Mouse (Mus musculus) forebrain, embryonic 16.5 days (tissue): ENCODE measurements around the gene Scfd2. TPM values are rescaled to one million over a fixed set of nuclear protein-coding genes. Genes with fewer than 3 reads are reported as not detected.

Source experiments
- ATAC-seq: fragments of 200-750 bp; cut with Nextera tagmentation; 2 replicates; pipeline ENCODE4 v1.8.0; 2017; ENCODE audit warnings: mild to moderate bottlenecking, moderate library complexity
- H3K27ac ChIP-seq: fragments of 300-500 bp; sonication (generic); 2 replicates; pipeline ENCODE4 v1.5.1; 2014; ENCODE audit warnings: low read length, control low read depth
- H3K27me3 ChIP-seq: fragments of 300-500 bp; sonication (generic); replicated peaks from 2 replicates; pipeline ENCODE4 v1.6.1; 2014; ENCODE audit warnings: low read length; ENCODE audit not compliant: control insufficient read depth, insufficient read depth
- H3K36me3 ChIP-seq: fragments of 300-500 bp; sonication (generic); 2 replicates; pipeline ENCODE4 v1.6.1; 2014; ENCODE audit not compliant: control insufficient read depth, insufficient read depth
- H3K4me1 ChIP-seq: fragments of 300-500 bp; sonication (generic); replicated peaks from 2 replicates; pipeline ENCODE4 v1.6.1; 2014; ENCODE audit warnings: low read length; ENCODE audit not compliant: control insufficient read depth, insufficient read depth
- H3K4me2 ChIP-seq: fragments of 300-500 bp; sonication (generic); 2 replicates; pipeline ENCODE4 v1.6.1; 2014; ENCODE audit warnings: mild to moderate bottlenecking, low read length, control low read depth
- H3K4me3 ChIP-seq: fragments of 300-500 bp; sonication (generic); replicated peaks from 2 replicates; pipeline ENCODE4 v1.5.1; 2014; ENCODE audit warnings: mild to moderate bottlenecking, low read length, control low read depth
- H3K9ac ChIP-seq: fragments of 300-500 bp; sonication (generic); replicated peaks from 2 replicates; pipeline ENCODE4 v1.6.1; 2014; ENCODE audit warnings: low read depth, low read length, control low read depth
- H3K9me3 ChIP-seq: fragments of 300-500 bp; sonication (generic); 2 replicates; pipeline ENCODE4 v1.6.1; 2016; ENCODE audit warnings: low read length; ENCODE audit not compliant: control insufficient read depth
- WGBS: fragments of 180-500 bp; shearing (Covaris S2); extraction: QIAGEN DNeasy Blood & Tissue Kit; methylation state at CpG from one replicate; pipeline ENCODE4 v1.1.7; 2014; 5-methylcytosine and 5-hydroxymethylcytosine counted together
- polyA plus RNA-seq: library from polyadenylated mRNA; unstranded; fragments of >200 nt; fragmentation: Nextera tagmentation; extraction: Ambion mirVana; gene quantifications from 2 replicates; pipeline ENCODE4 v1.2.1, GENCODE M21; 2015

Gene Scfd2
- polyA plus RNA-seq, 1 experiment from 2014 or later: 28.4 TPM

- no peaks in the 10 kb centered on the region for H3K36me3 ChIP-seq
- H3K27ac ChIP-seq: no peak overlapping the region
- H3K4me3 ChIP-seq: no peak overlapping the region
- no peak overlapping the region for H3K9ac ChIP-seq
- ATAC-seq: no peak
- 91% methylated on average over 5 of the region's 5 CpGs for WGBS
- no peak overlapping the region for H3K4me2 ChIP-seq
- no peaks in the 10 kb centered on the region for H3K27me3 ChIP-seq
- peaks cover 15% of the 10 kb centered on the region for H3K4me1 ChIP-seq
- no peaks in the 10 kb centered on the region for H3K9me3 ChIP-seq
Observed at GRCm38 (mm10) chr5:74391346-74391745, 140.2 kb downstream of the Scfd2 start.

- Histone ChIP-seq H3K36me3 (no peaks in the 10 kb centered on the region), H3K4me3 (no peak overlapping the region), H3K27ac (no peak overlapping the region; the same call in 1 of the 2 replicates), H3K27me3 (no peaks in the 10 kb centered on the region), H3K9ac (no peak overlapping the region), H3K4me1 (peaks cover 15% of the 10 kb centered on the region), H3K4me2 (no peak overlapping the region), H3K9me3 (no peaks in the 10 kb centered on the region)
- 16% methylated on average over 2 of the region's 2 CpGs for WGBS
- peak; percentile 53 for ATAC-seq
Observed at GRCm38 (mm10) chr5:74388849-74389248, 142.7 kb downstream of the Scfd2 start.

- Histone ChIP-seq H3K9me3 (no peaks in the 10 kb centered on the region), H3K4me3 (no peak overlapping the region), H3K27me3 (no peaks in the 10 kb centered on the region), H3K36me3 (no peaks in the 10 kb centered on the region), H3K4me1 (peaks cover 15% of the 10 kb centered on the region), H3K4me2 (no peak overlapping the region), H3K9ac (no peak overlapping the region), H3K27ac (no peak overlapping the region; the same call in 1 of the 2 replicates)
- ATAC-seq: peak; percentile 53
- WGBS: 35% methylated on average over 6 of the region's 6 CpGs
Observed at GRCm38 (mm10) chr5:74388101-74388500, 143.5 kb downstream of the Scfd2 start.

GRCm38 (mm10) chr5:74387143-74387886 lies 144.2 kb downstream of the Scfd2 start:
- WGBS: 76% methylated on average over 1 of the region's 1 CpGs
- no peak overlapping the region for H3K4me3 ChIP-seq
- no peak; the same call in 1 of the 2 replicates for ATAC-seq
- H3K27me3 ChIP-seq: no peaks in the 10 kb centered on the region
- H3K36me3 ChIP-seq: no peaks in the 10 kb centered on the region
- no peak overlapping the region for H3K4me2 ChIP-seq
- H3K9ac ChIP-seq: no peak overlapping the region
- H3K27ac ChIP-seq: no peak overlapping the region
- H3K4me1 ChIP-seq: peaks cover 15% of the 10 kb centered on the region
- no peaks in the 10 kb centered on the region for H3K9me3 ChIP-seq

DNA sequence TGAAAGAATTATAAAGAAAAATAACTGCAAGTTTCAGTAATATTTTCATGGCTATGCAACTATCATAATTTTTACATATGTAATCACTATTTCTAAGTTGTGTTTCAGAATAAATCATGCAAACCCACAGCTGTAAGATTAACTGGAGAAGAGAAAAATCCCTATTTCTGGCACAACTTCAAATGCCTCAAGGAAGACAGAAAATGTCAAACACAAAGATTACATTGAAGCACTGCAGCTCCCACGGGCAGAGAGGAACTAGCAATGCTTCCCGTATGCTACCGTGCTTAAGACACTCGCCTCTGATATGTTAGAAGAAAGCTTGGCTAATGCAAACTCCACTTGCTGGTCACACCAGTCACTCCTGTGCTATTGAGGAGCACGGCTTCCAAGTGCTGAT lies 151.5 kb downstream of the Scfd2 start:
- H3K9me3 ChIP-seq: no peaks in the 10 kb centered on the region
- H3K9ac ChIP-seq: no peak overlapping the region
- no peak overlapping the region for H3K4me2 ChIP-seq
- no peaks in the 10 kb centered on the region for H3K4me1 ChIP-seq
- no peak for ATAC-seq
- H3K36me3 ChIP-seq: no peaks in the 10 kb centered on the region
- WGBS: 65% methylated on average over 5 of the region's 5 CpGs
- no peaks in the 10 kb centered on the region for H3K27me3 ChIP-seq
- no peak overlapping the region for H3K4me3 ChIP-seq
- no peak overlapping the region for H3K27ac ChIP-seq

DNA sequence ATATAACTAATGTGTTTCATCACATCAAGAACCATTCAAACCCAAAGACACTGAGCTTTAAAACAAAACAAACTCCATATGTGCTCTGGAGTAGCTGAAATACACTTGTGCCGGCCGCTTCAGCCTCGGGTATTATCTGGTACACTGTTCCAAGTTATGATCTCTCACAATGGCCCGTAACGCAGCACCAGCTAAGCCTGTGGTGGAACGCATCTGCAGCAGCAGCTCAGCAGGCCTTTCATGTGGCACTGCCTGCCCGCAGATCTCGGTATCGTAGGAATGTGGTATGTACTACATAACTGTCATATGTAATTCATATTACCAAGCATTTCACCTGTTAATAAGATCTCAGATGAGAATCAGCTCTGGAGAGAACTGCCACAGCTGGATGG lies 164.9 kb downstream of the Scfd2 start:
- H3K36me3 ChIP-seq: no peaks in the 10 kb centered on the region
- H3K4me2 ChIP-seq: no peak overlapping the region
- no peak for ATAC-seq
- no peak overlapping the region for H3K27ac ChIP-seq
- peaks cover 6% of the 10 kb centered on the region for H3K4me1 ChIP-seq
- 53% methylated on average over 9 of the region's 9 CpGs for WGBS
- no peak overlapping the region for H3K9ac ChIP-seq
- no peaks in the 10 kb centered on the region for H3K9me3 ChIP-seq
- no peaks in the 10 kb centered on the region for H3K27me3 ChIP-seq
- H3K4me3 ChIP-seq: no peak overlapping the region

DNA sequence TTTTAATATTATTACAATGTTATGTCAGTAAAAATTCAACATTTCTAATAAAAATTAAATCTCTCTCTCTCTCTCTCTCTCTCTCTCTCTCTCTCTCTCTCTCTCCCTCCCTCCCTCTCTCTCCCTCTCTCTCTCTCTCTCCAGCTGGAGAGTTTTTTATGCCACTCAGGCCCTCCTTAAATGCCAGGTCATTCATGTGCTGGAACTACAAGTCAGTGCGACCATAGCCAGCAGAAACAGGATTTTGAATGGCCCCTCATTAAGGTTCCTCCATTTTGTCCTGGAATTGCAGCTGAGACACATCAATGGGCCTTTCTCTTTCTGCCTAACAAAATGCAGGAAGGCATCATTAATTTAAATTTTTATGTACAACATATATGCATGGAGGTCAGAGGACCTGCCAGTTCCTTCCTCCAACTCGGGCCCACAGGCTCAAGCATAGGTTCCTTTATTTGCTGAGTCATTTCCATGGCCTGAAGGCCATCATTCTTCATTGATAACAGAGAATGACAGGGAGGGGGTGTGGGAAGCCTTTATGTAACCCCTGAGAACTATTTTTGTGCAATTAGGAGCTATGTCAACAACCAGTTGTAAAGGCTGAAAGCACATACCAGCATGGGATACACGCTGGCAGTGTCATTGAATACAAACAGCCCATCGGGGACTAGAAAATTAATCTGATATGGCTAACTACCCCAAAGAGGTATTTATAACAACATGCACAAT lies 165.4 kb downstream of the Scfd2 start:
- H3K4me1 ChIP-seq: peaks cover 6% of the 10 kb centered on the region
- no peaks in the 10 kb centered on the region for H3K27me3 ChIP-seq
- 22% methylated on average over 4 of the region's 4 CpGs for WGBS
- H3K9ac ChIP-seq: no peak overlapping the region
- ATAC-seq: no peak
- H3K36me3 ChIP-seq: no peaks in the 10 kb centered on the region
- no peak overlapping the region for H3K4me2 ChIP-seq
- H3K4me3 ChIP-seq: no peak overlapping the region
- H3K9me3 ChIP-seq: no peaks in the 10 kb centered on the region
- no peak overlapping the region for H3K27ac ChIP-seq

DNA sequence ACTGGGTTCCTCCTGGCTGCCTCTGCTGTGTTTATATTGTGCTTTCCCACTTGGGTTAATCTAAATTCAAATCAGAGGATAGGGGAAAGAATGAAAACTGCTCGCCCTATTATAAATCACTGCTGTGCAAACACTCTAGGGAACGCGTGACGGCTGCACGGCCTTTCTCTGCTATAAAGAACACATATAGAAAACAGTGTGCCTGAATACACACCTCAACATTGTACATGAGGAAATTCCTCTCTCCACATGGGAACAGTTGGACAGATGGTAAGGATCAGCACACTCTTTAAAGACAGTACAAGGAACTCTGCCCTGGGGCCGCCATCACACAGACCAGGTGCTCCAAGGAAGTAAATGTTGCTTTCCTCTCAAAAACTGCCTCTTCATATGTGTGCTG lies 166.2 kb downstream of the Scfd2 start:
- peak; percentile 47; the same call in 1 of the 2 replicates for ATAC-seq
- Histone ChIP-seq H3K4me2 (no peak overlapping the region), H3K9ac (no peak overlapping the region), H3K27ac (no peak overlapping the region), H3K4me1 (peaks cover 6% of the 10 kb centered on the region), H3K4me3 (no peak overlapping the region), H3K36me3 (no peaks in the 10 kb centered on the region), H3K9me3 (no peaks in the 10 kb centered on the region), H3K27me3 (no peaks in the 10 kb centered on the region)
- 39% methylated on average over 6 of the region's 6 CpGs for WGBS

- 76% methylated on average over 1 of the region's 1 CpGs for WGBS
- Histone ChIP-seq H3K27ac (no peak overlapping the region), H3K4me3 (no peak overlapping the region), H3K4me2 (no peak overlapping the region), H3K9me3 (no peaks in the 10 kb centered on the region), H3K36me3 (no peaks in the 10 kb centered on the region), H3K4me1 (peaks cover 6% of the 10 kb centered on the region), H3K27me3 (no peaks in the 10 kb centered on the region), H3K9ac (no peak overlapping the region)
- ATAC-seq: no peak
Observed at GRCm38 (mm10) chr5:74363296-74363695, 168.3 kb downstream of the Scfd2 start.
